Mouse (Mus musculus) adrenal gland, postnatal 25 days (tissue): ENCODE results near the gene Oprd1. TPM values are rescaled to one million over a fixed set of nuclear protein-coding genes. Genes with fewer than 3 reads are reported as not detected.

Source experiments
- DNase-seq: peaks from one replicate; pipeline ENCODE4 v3.0.0; 2021; ENCODE audit warnings: mixed read lengths
- long read RNA-seq: library from polyadenylated mRNA; stranded (forward); transcript quantifications from one replicate; pipeline ENCODE4 v2.0.0, GENCODE M21; 2021
- total RNA-seq: library from RNA; stranded (reverse); gene quantifications from 2 replicates; pipeline ENCODE4 v1.2.3, GENCODE M21; 2021

The Oprd1 gene
- 1.1 TPM in 2 replicates for total RNA-seq
- long read RNA-seq, result 0 reads

DNA sequence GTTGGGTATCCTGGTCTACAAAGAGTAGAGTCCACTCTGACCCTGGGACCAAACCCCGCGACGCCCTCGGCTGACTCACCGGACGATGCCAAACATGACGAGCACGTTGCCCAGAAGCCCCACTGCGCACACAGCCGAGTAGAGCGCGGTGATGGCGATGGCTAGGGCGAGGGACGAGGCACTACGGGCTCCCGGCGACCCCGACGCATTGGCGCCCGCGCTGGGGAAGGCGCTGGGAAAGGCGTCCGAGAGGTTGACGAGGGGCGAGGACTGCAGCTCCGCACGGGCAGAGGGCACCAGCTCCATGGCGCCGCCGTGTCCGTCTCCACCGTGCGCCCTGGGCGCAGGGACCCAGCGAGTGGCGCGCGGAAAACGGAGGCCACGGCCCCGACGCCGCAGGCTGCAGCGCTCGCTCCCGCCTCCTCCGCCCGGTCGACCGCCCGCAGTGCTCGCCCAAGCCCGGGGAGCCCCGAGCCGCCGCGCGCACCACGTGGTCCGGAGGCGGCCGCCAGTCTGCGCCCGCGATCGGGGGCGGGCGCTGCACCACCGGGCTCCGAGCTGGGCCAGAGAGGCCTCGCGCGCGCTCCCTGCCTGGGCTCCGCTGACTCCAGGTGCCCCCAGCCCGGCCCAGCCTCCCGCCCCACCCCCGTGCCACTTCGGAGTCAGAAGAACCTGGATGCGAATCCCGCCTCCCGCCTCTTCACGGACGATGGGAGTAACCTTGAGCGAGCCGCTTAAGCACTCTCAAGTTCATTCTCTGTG, at the start of gene Oprd1:
Gene Oprd1, minus strand, starts transcription at position 407 of the 762 bp plus-strand sequence.
- peak; percentile 12 for DNase-seq

DNA sequence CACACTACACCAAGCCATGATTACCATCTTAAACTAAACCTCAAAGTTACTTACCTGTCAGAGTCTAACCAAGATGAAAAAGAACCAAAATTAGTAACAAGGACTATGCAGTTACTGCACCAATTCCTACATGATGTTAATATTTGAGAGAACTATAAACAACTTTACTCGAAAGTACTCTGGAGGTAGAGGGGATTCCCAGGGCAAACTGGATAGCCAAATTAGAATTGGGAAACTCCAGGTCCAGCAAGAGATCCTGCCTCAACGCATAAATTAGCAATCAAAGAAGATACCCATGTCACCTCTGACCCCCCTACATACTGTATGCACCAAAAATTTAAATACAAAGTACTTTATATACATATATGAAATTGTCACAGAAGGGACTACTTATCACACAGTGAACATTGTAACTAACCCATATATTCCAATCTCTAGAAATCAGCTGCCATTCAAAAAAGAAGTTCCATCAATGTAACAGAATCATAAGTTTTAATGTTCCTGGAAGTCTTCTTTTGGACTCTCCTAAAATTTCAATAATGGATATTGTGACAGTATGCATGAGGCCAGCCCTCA, 43.6 kb upstream of the Oprd1 start:
- DNase-seq, result no peak

DNA sequence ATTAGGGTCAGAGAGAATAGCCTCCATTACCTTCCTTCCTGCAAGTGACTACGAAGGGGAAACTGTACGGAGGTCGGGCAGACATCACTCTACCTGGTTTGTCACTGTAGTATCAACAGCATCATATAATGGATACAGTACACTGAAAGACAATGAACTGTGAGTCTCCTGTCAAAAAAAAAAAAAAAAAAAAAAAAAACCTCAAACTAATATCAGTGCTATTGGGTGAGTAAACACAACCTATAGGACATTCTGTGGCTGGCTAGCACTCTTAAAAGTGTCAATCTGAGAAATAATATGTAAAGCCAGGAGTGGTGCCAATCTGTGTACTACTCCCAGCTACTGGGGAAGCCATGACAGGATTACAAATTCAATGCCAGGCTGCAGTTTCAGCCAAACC, 38.9 kb upstream of the Oprd1 start:
- no peak for DNase-seq

DNA sequence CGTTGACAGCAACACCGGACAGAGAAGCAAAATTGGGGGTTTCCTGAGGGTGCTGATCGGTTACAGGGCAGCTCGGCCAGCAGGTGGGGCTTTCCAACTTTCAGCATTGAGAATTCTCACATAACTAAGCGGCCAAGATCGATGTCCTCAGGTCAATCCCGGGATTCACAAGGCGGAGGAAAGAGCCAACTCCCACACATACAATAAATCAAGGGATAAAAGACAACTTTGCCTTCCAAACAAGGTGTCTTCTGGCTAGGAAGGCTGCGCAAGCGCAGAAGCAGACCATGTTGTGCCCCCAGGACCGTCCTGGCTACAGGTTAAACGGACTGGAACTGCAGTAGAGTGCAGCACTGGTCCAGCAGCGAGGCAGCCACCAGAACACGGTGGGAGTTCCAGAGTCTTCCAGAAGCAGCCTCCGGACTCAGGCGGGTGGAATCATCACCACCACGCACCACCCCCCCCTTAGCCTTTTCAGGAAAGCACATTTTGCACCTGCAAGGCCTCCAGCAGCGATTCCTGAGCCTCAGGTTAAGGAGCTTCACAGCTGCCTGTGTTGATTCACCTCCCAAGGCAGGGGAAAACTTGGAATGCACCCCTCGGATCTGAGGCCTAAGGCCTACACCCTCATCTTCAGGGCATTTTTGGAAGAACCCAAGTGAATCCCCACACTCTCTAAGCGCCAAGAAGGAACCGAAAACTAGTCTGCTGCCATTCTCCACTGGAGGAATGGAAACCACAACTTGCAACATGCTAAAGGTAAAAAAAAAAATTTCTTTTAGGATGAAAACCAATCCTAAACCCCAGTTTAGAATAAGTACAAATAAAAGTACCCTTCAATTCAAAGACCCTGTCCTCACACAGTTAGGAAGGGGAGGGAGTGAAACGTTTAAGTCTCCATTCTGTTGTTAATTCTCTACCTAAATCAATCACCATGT, 37.7 kb upstream of the Oprd1 start:
- DNase-seq, result no peak

DNA sequence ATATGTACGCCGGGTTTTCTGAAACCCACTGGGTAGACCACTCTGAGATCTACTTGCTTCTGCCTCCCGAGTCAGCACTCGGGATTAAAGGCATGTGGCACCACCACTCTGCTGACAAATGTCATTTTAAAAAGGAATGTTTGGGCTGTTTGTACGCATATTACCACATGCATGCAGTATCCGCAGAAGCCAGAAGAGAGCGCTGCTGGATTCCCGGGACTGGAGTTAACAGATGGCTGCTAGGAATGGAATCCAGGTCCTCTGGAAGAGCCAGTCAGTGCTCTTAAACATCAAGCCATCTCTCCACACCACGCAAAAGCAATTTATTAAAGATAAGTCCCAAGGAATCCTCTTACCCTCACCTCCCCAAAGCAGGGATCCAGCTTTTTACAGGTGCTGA, 36.4 kb upstream of the Oprd1 start:
- DNase-seq, result peak; percentile 38

DNA sequence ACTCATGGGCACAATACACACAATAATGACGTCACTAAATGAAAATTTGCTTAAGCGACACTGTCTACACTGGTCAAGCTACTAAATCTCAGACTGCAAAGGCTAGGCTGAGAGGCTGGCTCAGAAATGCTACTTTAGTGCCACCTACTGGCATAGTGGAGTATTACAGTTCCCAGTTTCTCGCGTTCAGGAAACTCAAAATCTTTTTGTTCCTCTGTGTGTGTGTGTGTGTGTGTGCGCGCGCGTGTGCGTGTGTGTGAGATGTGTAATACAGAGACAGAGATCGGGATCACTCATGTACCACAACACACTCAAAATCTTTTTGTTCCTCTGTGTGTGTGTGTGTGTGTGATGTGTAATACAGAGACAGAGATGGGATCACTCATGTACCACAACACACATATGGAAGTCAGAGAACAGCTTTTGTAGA, 34.4 kb upstream of the Oprd1 start:
- no peak for DNase-seq

DNA sequence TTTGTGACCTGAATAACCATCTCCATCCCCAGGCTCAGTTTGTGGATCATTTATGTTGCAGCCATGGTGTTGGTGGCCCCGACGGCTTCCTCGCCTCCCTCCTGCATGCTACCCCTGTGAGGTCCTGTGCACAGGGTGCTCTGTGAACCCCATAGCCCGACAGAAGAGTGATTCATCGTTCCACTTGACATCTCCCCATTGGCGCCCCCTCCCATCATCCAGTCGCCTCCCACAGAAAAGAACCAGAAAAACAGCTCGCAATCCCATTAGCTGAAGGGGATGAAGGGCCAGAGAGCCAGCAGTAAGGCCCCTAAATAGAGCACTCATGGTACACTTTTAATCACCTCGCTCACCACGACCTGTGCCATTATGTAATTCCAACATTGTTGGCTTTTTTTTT, 32.2 kb upstream of the Oprd1 start:
- no peak for DNase-seq

DNA sequence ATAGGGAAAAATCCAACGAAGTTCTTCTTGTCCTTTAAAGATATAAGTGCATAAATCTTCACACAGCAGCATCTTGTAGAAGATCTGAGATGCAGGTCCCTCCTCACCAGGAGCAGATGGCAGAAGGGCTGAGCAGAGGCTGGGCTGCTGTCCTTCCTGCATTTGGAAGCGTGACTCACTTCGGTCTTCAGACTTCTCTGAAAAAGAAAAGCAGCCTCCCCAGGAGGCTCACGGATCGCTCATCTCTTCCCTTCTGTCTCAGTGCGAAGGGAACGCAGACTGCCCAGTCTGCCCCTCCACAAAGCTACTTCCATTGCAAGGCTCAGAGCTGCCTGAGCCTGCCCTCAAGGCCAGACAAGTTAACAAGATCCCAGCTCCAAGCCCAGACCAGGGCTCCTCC, 26.6 kb upstream of the Oprd1 start:
- no peak for DNase-seq

DNA sequence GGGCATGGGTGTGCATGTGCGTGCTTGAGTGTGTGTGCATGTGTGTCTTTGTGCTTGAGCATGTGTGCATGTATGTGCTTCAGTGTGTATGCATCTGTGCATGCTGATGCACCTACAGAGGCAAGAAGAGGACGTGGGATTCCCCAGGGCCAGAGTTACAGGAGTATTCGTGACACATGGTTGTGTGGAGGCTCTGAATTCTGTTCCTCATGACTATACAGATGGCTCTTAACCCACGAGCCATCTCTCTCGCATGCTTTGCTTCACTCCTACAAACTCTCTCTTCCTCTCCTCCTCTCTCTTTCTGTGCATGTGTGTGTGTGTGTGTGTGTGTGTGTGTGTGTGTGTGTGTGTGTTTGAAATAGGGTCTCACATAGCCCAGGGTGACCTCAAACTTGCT, 25.5 kb upstream of the Oprd1 start:
- no peak for DNase-seq

DNA sequence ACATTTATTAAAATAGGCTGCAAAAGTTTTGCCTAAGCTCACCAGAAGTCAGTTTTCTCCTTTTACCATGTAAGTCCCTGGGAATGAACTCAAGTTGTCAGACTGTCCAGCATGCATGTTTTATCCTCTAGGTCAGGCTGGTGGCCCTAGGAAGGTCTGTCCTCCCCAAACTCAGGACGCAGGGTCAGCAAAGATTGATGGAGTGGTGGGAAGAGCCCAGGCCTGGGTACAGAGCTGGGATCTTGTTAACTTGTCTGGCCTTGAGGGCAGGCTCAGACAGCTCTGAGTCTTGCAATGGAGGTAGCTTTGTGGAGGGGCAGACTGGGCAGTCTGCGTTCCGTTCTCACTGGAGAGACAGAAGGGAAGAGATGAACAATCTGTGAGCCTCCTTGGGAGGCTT, 25.0 kb upstream of the Oprd1 start:
- DNase-seq, result no peak

DNA sequence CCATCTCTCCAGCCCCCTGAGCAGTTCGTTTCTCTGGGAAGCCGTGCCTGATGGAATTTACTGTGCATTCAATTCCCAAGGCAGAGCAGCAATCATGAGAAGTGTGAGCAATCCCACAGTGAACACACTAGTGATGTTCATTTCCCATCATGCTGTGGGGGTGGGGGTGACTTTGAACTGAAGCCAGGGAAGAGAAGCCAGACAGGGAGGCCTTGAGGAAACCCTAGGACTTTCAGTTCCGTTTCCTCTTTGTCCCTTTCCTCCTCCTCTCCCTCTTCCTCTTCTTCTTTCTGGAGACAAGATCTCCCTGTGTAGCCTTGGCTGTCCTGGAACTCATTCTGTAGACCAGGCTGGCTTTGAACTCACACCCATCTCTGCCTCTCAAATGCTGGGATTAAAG, 23.1 kb upstream of the Oprd1 start:
- DNase-seq, result no peak

DNA sequence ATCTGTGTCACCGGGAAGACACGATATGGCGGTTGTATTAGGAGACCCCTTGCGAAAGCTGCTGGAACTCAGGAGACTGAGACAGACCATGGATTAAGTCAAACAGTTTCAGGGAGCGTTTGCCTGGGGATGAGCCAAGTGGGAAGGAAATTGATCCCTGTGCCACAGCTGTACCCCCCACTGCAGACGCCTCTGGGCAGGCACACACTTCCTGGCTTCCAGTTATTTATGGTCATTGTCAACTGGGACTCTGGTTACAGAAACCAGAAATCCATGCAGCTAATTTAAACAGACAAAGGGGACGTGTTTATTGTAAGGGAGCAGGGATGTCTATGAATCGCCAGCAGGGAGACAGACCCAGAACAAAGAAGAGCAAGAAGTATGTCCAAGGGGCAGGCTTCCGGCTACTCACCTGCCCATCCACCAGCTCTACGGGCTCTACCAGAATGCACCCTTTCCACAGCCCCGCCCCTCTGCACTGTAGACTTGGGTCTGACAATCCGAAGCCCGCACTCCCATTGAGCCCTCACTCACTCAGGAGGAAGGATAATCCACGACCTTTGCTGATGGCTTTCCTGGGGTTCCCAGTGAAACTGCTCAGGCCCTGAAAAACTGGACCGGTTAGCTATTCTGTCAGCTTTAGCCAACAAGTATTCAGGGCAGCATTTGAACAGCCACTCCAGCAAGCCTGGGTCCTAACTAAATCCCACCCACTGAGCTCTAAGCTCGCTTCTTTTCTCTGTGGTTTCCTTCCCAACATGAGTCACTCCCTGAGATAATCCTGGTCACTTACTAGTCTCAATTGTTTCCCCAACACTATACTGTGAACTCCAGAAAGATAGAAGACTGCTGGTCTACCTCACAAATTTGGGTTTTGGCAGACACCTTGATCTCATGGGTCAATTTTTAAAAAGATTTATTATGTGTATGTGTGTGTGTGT, 22.3 kb upstream of the Oprd1 start:
- no peak for DNase-seq

DNA sequence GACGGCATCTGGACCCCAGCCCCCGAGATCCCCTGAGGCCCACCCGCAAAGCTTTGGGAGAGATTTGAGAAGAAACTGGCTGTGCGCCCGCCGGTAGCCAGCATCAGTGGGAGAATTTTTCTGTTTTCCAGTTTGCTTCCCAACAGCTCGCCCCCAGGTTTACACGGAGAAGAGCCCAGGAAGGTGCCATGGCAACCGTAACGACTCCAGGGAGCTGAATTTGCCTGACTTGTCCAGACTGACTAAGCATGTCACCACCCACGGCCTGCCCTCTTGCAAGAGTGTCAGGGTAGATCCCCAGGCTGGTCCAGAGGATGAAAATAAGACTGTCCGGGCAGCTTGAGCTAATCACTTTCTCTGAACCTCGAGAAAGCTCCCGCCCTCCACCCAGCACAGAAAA, 21.4 kb upstream of the Oprd1 start:
- no peak for DNase-seq

DNA sequence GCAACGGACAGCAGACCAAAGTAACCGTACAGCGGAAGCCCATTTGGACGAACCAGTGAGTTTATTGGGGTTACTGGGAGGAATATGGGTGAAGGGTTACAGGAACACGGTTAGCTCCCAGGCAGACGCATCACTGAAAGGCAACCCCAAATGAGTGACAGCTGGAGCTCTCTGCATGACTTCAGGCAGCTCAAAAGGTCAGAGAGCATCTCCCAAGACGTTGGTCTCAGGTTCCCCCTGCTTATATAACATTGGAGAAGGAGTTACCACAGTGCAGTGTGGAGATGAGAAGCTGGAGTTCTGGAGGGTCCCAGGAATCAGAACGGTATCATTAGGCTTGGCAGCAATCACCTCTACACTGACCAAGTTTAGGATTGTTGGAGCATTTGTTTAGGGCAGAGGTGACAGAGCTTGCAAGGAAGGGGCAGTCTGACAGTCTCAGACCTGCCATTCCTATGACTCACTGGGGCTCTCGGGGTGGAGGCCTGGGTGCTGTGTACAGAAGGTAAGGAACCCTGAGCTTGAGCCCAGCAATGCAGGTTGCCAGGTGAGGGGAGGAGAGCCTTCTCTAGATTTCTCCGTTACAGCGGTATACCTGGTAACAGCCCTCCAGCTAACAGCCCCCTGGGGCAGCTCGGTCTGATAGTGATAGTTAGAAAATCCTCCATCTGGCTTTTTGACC, 12.8 kb upstream of the Oprd1 start:
- no peak for DNase-seq

DNA sequence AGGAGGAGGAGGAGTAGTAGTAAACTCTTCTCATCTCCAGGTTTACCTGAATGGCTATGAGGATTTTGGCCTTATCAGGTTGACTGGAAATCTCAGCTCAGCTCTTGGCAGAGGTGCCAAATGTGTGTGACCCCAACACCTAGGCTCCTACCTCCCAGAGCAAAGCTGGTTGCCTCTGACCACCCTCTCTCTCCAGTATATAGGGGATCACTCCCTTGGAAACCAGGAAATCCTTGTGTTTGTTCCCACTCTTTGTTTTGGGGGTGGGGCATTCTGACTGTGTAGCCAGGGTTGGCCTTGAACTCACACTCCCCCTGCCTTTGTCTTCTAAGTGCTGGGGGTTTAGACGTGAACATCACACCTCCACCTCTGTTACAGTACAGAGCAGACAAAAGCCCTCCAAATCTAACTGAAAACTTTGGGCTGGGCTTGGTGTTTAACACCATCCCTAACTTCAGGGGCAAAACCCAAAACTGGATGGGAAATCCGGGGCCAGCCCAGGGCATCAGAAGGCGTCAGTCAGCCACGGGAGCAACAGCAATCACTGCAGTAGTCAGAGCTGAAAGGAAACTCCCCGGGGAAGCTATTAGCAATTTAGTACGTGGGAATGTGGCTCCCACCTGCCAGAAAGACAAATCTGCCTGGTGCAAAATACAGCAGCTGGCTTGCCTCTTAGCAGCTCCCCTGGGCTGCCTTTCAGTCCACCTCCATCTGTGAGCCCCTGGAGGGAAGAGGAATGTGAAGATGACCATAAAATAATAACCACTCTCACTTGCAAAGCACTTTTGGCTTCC, 10.8 kb upstream of the Oprd1 start:
- no peak for DNase-seq

DNA sequence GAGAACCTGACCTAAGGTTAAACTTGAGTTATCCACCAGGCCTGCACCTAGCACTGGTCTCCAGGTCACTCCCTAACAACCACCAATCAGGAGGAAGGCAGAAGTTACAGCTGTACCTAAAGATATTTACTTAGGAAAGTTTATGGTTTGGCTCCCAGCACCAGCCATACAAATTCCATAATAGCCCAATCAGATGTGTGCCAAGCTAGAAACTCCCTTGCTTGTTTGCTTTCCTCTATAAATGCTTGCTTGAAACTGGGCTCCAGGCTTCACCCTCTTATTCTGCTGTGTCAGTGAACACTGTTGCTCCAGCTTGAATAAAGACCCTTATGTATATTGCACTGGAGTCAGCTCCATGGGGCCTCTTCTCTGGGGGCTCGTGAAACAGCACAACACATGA, 7.4 kb upstream of the Oprd1 start:
- no peak for DNase-seq

DNA sequence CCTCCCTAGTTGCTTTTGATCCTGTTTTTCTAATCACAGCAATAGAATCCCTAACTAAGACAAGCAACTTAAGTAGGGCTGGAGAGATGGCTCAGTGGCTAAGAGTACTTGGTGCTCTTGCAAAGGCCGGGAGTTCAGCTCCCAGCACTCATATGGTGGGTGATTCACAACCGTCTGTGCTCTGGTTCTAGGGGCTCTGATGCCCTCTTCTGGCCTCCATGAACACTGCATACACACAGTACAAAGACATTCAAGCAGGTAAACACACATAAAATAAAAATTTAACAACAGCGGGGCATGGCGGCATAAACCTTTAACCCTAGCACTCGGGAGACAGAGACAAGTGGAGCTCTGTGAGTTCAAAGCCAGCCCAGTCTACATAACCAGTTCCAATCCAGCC, 1.9 kb upstream of the Oprd1 start:
- DNase-seq, result no peak

DNA sequence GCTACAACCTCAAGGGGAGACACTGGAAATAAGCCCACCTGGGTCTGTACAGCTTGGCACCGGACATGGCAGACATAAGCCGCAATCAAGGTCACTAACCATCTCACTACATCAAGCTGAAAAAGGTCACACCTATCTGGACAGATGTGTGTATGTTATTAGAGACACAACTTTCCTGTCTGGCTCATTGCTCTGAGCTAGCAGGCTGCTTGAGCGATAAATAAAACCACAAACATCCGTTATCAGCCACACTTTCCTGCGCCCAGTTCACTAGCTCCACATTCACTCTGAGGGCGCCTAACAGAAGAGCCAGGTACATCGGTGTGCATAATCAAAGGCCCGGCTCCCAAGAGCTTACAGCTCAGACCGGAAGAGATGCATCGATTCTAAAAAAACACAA, 806 bp upstream of the Oprd1 start:
- no peak for DNase-seq

DNA sequence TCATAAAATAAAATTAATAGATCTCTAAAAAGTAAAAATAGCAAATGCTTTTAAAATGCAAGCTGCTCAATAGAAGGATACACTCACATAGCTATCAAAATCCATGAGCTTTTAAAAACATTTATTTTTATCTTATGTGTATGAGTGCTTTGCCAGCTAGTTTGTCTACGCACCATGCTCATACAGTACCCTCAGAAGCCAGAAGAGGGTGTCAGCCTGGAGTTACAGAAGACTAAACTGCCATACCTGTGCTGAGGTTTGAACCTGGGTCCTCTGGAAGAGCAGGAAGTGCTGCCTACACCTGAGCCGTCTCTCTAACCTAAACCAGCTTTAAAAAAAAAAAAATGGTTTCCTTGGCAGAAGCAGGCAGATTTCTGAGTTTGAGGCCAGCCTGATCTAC, 5.6 kb downstream of the Oprd1 start:
- DNase-seq, result no peak

DNA sequence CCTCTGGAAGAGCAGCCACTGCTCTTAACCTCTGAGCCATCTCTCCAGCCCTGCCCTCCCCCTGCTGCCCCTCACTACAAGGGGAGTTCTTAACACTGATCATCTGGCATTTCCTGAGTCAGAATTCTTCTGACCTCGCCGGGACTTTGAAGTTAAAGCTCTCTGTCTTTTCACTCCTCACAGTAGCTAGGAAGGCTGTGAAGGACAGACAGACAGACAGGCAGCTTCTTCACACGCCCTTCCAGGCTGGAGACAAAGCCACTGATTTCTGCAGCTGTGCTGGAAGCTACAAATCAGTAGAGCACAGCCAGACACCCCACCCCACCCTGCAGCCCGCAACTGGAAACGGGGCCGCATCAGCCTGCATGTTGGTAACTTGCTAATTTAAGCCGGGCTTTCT, 7.3 kb downstream of the Oprd1 start:
- DNase-seq, result no peak

DNA sequence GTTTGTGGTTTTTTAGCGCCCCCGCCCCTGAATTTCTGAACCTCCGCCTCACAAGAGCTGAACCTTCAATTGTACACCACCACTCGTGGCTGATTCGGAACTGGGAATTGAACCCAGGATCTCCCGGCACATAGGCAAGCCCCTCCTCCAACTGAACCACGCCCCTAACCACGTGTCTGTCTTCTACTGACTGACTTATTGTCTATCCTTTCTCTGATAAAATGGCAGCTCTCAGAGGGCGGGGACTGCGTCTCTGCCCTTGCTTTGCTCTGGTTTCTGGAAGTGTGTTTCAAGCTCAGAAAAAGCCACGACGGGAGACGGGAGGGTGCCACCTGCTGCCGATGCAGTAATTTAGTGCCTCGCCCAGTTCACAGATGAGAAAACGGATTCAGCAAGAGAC, 10.4 kb downstream of the Oprd1 start:
- DNase-seq, result no peak
